Mouse (Mus musculus): Measurements from ENCODE around the gene Snx27. TPM values are rescaled to one million over a fixed set of nuclear protein-coding genes. Genes with fewer than 3 reads are reported as not detected.

Snx27 gene
- polyA plus RNA-seq, 1 experiment from 2014 or later: 64.9 TPM

Other genes starting within 250 kb of the Snx27 start
- 0.66 and 0.79 TPM in 2 replicates for gene Them5, start 240.6 kb downstream of the Snx27 start, polyA plus RNA-seq (2015; fragmentation: Nextera tagmentation; extraction: Ambion mirVana)
- gene C2cd4d, start 220.3 kb downstream of the Snx27 start, polyA plus RNA-seq (2015; fragmentation: Nextera tagmentation; extraction: Ambion mirVana): 0.87 and 1.0 TPM in 2 replicates
- gene Rorc, start 209.9 kb downstream of the Snx27 start, polyA plus RNA-seq (2015; fragmentation: Nextera tagmentation; extraction: Ambion mirVana): 1.7 and 2.1 TPM in 2 replicates
- gene Lingo4, start 184.2 kb downstream of the Snx27 start, polyA plus RNA-seq (2015; fragmentation: Nextera tagmentation; extraction: Ambion mirVana): 0.74 and 0.81 TPM in 2 replicates
- 66.4 and 69.5 TPM in 2 replicates for gene Tdrkh, start 169.4 kb downstream of the Snx27 start, polyA plus RNA-seq (2015; fragmentation: Nextera tagmentation; extraction: Ambion mirVana)
- gene Mrpl9, start 139.4 kb downstream of the Snx27 start, polyA plus RNA-seq (2015; fragmentation: Nextera tagmentation; extraction: Ambion mirVana): 62.8 and 62.9 TPM in 2 replicates
- gene Oaz3, start 138.8 kb downstream of the Snx27 start, polyA plus RNA-seq (2015; fragmentation: Nextera tagmentation; extraction: Ambion mirVana): 1.2 and 1.4 TPM in 2 replicates
- 320 and 332 TPM in 2 replicates for gene Celf3, start 104.4 kb downstream of the Snx27 start, polyA plus RNA-seq (2015; fragmentation: Nextera tagmentation; extraction: Ambion mirVana)
- 20.2 and 22.8 TPM in 2 replicates for gene Riiad1, start 102.4 kb downstream of the Snx27 start, polyA plus RNA-seq (2015; fragmentation: Nextera tagmentation; extraction: Ambion mirVana)
- gene Gm10972, start 60.4 kb upstream of the Snx27 start, polyA plus RNA-seq (2015; fragmentation: Nextera tagmentation; extraction: Ambion mirVana): not detected in 2 replicates
- 2.2 and 2.7 TPM in 2 replicates for gene Tuft1, start 76.2 kb upstream of the Snx27 start, polyA plus RNA-seq (2015; fragmentation: Nextera tagmentation; extraction: Ambion mirVana)
- 0.52 TPM in 1 of 2 replicates, not detected in the other for gene Selenbp2, start 110.8 kb upstream of the Snx27 start, polyA plus RNA-seq (2015; fragmentation: Nextera tagmentation; extraction: Ambion mirVana)
- gene Cgn, start 203.8 kb upstream of the Snx27 start, polyA plus RNA-seq (2015; fragmentation: Nextera tagmentation; extraction: Ambion mirVana): 3.8 TPM in 2 replicates

All from forebrain, embryonic 13.5 days (tissue).